Mouse (Mus musculus) layer of hippocampus, adult 9-11 months (tissue): ENCODE results near the gene L1cam.

Experiments
- DNase-seq: peaks from one replicate; pipeline ENCODE4 v3.0.0; 2022

Gene L1cam

GRCm38 (mm10) chrX:73875881-73876280 lies 20.0 kb downstream of the L1cam start:
- no peak for DNase-seq

GRCm38 (mm10) chrX:73871956-73872355 lies 23.9 kb downstream of the L1cam start:
- no peak for DNase-seq

GRCm38 (mm10) chrX:73871474-73871873 lies 24.4 kb downstream of the L1cam start:
- DNase-seq = no peak

GRCm38 (mm10) chrX:73869334-73869733 lies 26.6 kb downstream of the L1cam start:
- DNase-seq = no peak

GRCm38 (mm10) chrX:73867852-73868251 lies 28.1 kb downstream of the L1cam start:
- DNase-seq = no peak

GRCm38 (mm10) chrX:73867256-73867655 lies 28.6 kb downstream of the L1cam start:
- no peak for DNase-seq

- DNase-seq = no peak
Measured at GRCm38 (mm10) chrX:73864692-73865091, 31.2 kb downstream of the L1cam start.

- no peak for DNase-seq
Measured at GRCm38 (mm10) chrX:73855087-73855408, 40.9 kb downstream of the L1cam start.

GRCm38 (mm10) chrX:73854326-73855086 lies 41.4 kb downstream of the L1cam start:
- DNase-seq = no peak

GRCm38 (mm10) chrX:73836691-73837090 lies 59.2 kb downstream of the L1cam start:
- DNase-seq = no peak

- no peak for DNase-seq
Measured at GRCm38 (mm10) chrX:73835731-73836130, 60.2 kb downstream of the L1cam start.

- peak; percentile 63 for DNase-seq
Measured at GRCm38 (mm10) chrX:73824185-73825151, 71.4 kb downstream of the L1cam start, which contains the start of gene Pdzd4. Gene Pdzd4 (minus strand): TSS chrX:73824969.

- no peak for DNase-seq
Measured at GRCm38 (mm10) chrX:73823747-73824146, 72.2 kb downstream of the L1cam start.

GRCm38 (mm10) chrX:73816596-73817314 lies 79.2 kb downstream of the L1cam start:
- no peak for DNase-seq

- DNase-seq = no peak
Measured at GRCm38 (mm10) chrX:73815072-73815471, 80.8 kb downstream of the L1cam start.

- no peak for DNase-seq
Measured at GRCm38 (mm10) chrX:73805814-73806213, 90.1 kb downstream of the L1cam start.
